Comparison of ENCODE assay signal across 19 mouse cellular contexts in genomic region chr12:68242683-68243082, GRCm38 (mm10).
DNase-seq lines count a peak whose midpoint lies in the region; ATAC-seq and TF ChIP-seq lines count a peak whose summit lies in the region.
"Had no signal": no experiment of that assay in that cellular context is flagged by ENCODE, and none has a peak within 500 bp of the region (broad histone marks: within the 10 kb centered on the region; RNA-seq: fewer than 3 reads in every experiment).

No protein-coding gene starts in this region.

- ATAC-seq in frontal cortex, adult (ENCODE audit: low TSS enrichment) = peak; percentile 57; the same call in 1 of the 2 replicates
- ATAC-seq in hindbrain, postnatal 0 days = no peak
- no peak for ATAC-seq in hindbrain, embryonic 12.5 days (ENCODE audit: low FRiP score)
- peak; percentile 78 for ATAC-seq in forebrain, embryonic 11.5 days (replicated peaks; ENCODE audit: low FRiP score)
- no peak; the same call in 1 of the 2 replicates for ATAC-seq in midbrain, embryonic 14.5 days (ENCODE audit: low FRiP score, low TSS enrichment)
- ATAC-seq: Patski had no signal

- no peaks in the 10 kb centered on the region for H3K9me3 ChIP-seq in hindbrain, postnatal 0 days (ENCODE audit: low read length)
- H3K9me3 ChIP-seq in hindbrain, embryonic 12.5 days (replicated peaks) = no peaks in the 10 kb centered on the region
- no peaks in the 10 kb centered on the region for H3K9me3 ChIP-seq in forebrain, embryonic 11.5 days (ENCODE audit: control insufficient read depth, low read length)
- no peaks in the 10 kb centered on the region for H3K9me3 ChIP-seq in midbrain, embryonic 14.5 days (ENCODE audit: control insufficient read depth, low read length)
- H3K9me3 ChIP-seq: embryonic facial prominence, embryonic 10.5 days; kidney, embryonic 15.5 days; limb, embryonic 13.5 days; neural tube, embryonic 13.5 days had no signal

- no peak for DNase-seq in frontal cortex, postnatal 14 days (ENCODE audit: low spot score in 2 of 2)
- DNase-seq in hindbrain, postnatal 0 days (ENCODE audit: low spot score) = peak; percentile 12
- DNase-seq in forebrain, embryonic 11.5 days (ENCODE audit: low spot score) = no peak
- peak; percentile 50 for DNase-seq in midbrain, embryonic 14.5 days
- no peak for DNase-seq in adrenal gland, postnatal 14 days
- DNase-seq in lung, postnatal 25 days (ENCODE audit: low spot score) = no peak
- DNase-seq: cerebellum, adult 9-10 months; lung, postnatal 4 days; thymus, adult 18-20 months had no signal

- no peaks in the 10 kb centered on the region for H3K4me1 ChIP-seq in hindbrain, postnatal 0 days (ENCODE audit: insufficient read depth, low read length)
- H3K4me1 ChIP-seq in hindbrain, embryonic 12.5 days = peaks cover 6% of the 10 kb centered on the region; the same call in 1 of the 2 replicates
- H3K4me1 ChIP-seq in forebrain, embryonic 11.5 days (replicated peaks; ENCODE audit: control insufficient read depth, insufficient read depth, low read length) = no peaks in the 10 kb centered on the region
- H3K4me1 ChIP-seq in midbrain, embryonic 14.5 days (ENCODE audit: control insufficient read depth, insufficient read depth, low read length) = peaks cover 10% of the 10 kb centered on the region; the same call in 1 of the 2 replicates
- H3K4me1 ChIP-seq: embryonic facial prominence, embryonic 10.5 days; kidney, embryonic 15.5 days; limb, embryonic 13.5 days; neural tube, embryonic 13.5 days had no signal

- no peak overlapping the region for H3K9ac ChIP-seq in hindbrain, postnatal 0 days (replicated peaks; ENCODE audit: low read length)
- no peak overlapping the region for H3K9ac ChIP-seq in hindbrain, embryonic 12.5 days
- no peak overlapping the region for H3K9ac ChIP-seq in forebrain, embryonic 11.5 days (ENCODE audit: low read length)
- H3K9ac ChIP-seq in midbrain, embryonic 14.5 days (replicated peaks; ENCODE audit: low read length) = no peak overlapping the region
- H3K9ac ChIP-seq: kidney, embryonic 15.5 days; limb, embryonic 13.5 days; neural tube, embryonic 13.5 days had no signal

- no peak for TF ChIP-seq CTCF in hindbrain, postnatal 0 days (IDR thresholded peaks at IDR 0.05; ENCODE audit: low read depth)

- no peaks in the 10 kb centered on the region for H3K27me3 ChIP-seq in hindbrain, postnatal 0 days (ENCODE audit: insufficient read depth, low read length)
- no peaks in the 10 kb centered on the region for H3K27me3 ChIP-seq in hindbrain, embryonic 12.5 days
- H3K27me3 ChIP-seq in forebrain, embryonic 11.5 days (ENCODE audit: control insufficient read depth, insufficient read depth, low read length) = no peaks in the 10 kb centered on the region
- H3K27me3 ChIP-seq in midbrain, embryonic 14.5 days (ENCODE audit: control insufficient read depth, insufficient read depth, low read length) = no peaks in the 10 kb centered on the region
- H3K27me3 ChIP-seq: kidney, embryonic 15.5 days; limb, embryonic 13.5 days; neural tube, embryonic 13.5 days; Patski had no signal

- H3K4me3 ChIP-seq in hindbrain, postnatal 0 days (ENCODE audit: low read length) = no peak overlapping the region
- H3K4me3 ChIP-seq in hindbrain, embryonic 12.5 days = no peak overlapping the region
- H3K4me3 ChIP-seq in forebrain, embryonic 11.5 days (ENCODE audit: low read depth, low read length) = no peak overlapping the region
- H3K4me3 ChIP-seq in midbrain, embryonic 14.5 days (replicated peaks; ENCODE audit: low read depth, low read length) = no peak overlapping the region
- H3K4me3 ChIP-seq: embryonic facial prominence, embryonic 10.5 days; erythroblast, embryonic 14.5 days; heart, adult 2 months; kidney, embryonic 15.5 days; left cerebral cortex, adult 2 months; limb, embryonic 13.5 days; neural tube, embryonic 13.5 days had no signal

- H3K4me2 ChIP-seq in hindbrain, postnatal 0 days (ENCODE audit: low read depth, low read length) = no peak overlapping the region
- H3K4me2 ChIP-seq in hindbrain, embryonic 12.5 days (replicated peaks) = no peak overlapping the region
- no peak overlapping the region for H3K4me2 ChIP-seq in forebrain, embryonic 11.5 days (ENCODE audit: low read depth, low read length, severe bottlenecking)
- no peak overlapping the region for H3K4me2 ChIP-seq in midbrain, embryonic 14.5 days (ENCODE audit: low read length)
- H3K4me2 ChIP-seq: kidney, embryonic 15.5 days; limb, embryonic 13.5 days; neural tube, embryonic 13.5 days had no signal

- no peak overlapping the region for H3K27ac ChIP-seq in hindbrain, postnatal 0 days
- H3K27ac ChIP-seq in hindbrain, embryonic 12.5 days = no peak overlapping the region
- no peak overlapping the region for H3K27ac ChIP-seq in forebrain, embryonic 11.5 days (ENCODE audit: low read depth, low read length)
- no peak overlapping the region for H3K27ac ChIP-seq in midbrain, embryonic 14.5 days (replicated peaks; ENCODE audit: low read depth, low read length)
- H3K27ac ChIP-seq: embryonic facial prominence, embryonic 10.5 days; heart, adult 2 months; kidney, embryonic 15.5 days; left cerebral cortex, adult 2 months; limb, embryonic 13.5 days; neural tube, embryonic 13.5 days had no signal

- no peaks in the 10 kb centered on the region for H3K36me3 ChIP-seq in hindbrain, postnatal 0 days (ENCODE audit: insufficient read depth, low read length)
- no peaks in the 10 kb centered on the region for H3K36me3 ChIP-seq in hindbrain, embryonic 12.5 days
- no peaks in the 10 kb centered on the region for H3K36me3 ChIP-seq in forebrain, embryonic 11.5 days (ENCODE audit: control insufficient read depth, insufficient read depth, low read length)
- H3K36me3 ChIP-seq in midbrain, embryonic 14.5 days (ENCODE audit: control insufficient read depth, insufficient read depth, low read length) = no peaks in the 10 kb centered on the region
- H3K36me3 ChIP-seq: embryonic facial prominence, embryonic 10.5 days; kidney, embryonic 15.5 days; limb, embryonic 13.5 days; neural tube, embryonic 13.5 days had no signal

- WGBS in hindbrain, postnatal 0 days = 25% methylated on average over 2 of the region's 2 CpGs
- WGBS in hindbrain, embryonic 12.5 days = 32% methylated on average over 2 of the region's 2 CpGs
- 46% methylated on average over 2 of the region's 2 CpGs for WGBS in forebrain, embryonic 11.5 days
- 12% methylated on average over 2 of the region's 2 CpGs for WGBS in midbrain, embryonic 14.5 days

Comparison
In these comparisons a context has a peak if more than half of its experiments do, and no peak if none do; other contexts are left out.
1. ATAC-seq: peak in frontal cortex, adult (single experiment) and forebrain, embryonic 11.5 days (single experiment); none in hindbrain, postnatal 0 days (single experiment), hindbrain, embryonic 12.5 days (single experiment) and midbrain, embryonic 14.5 days (single experiment).
2. DNase-seq: peak in hindbrain, postnatal 0 days (single experiment) and midbrain, embryonic 14.5 days (single experiment); none in frontal cortex, postnatal 14 days (0 of 2), forebrain, embryonic 11.5 days (single experiment), adrenal gland, postnatal 14 days (single experiment) and lung, postnatal 25 days (single experiment).